Mouse (Mus musculus): ENCODE results near the gene Ints6. TPM values are rescaled to one million over a fixed set of nuclear protein-coding genes. Genes with fewer than 3 reads are reported as not detected.
"Not testable (repeated sequence)": the region's sequence is repeated elsewhere in the genome, so short reads cannot be mapped to it uniquely, and the experiment has no call there.

The Ints6 gene
- total RNA-seq, 1 experiment from 2014 or later: 43.2 TPM

DNA sequence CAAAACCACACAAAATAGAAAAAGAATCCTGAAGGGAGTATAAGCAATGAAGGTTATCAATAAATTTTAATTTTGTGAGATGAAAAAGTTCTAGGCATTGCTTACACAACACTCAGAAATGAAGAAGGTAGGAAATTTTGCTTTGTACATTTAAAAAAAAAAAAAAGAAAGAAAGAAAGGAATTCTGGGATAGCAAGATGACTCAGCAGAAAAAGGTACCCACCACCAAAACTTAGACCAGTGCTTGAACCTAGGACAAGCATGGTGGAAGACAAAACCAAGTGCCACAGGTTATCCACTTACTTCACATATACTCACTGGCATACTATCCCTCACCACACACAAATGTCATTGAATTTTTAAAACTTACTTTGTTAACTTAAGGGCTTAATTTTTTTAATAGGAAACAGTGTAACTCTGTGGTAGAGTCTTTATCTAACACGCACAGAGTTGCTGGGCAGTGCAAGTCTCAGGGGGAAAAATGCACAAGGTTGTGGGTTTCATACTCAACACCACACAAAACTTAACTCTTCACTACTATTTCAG lies 5.8 kb downstream of the Ints6 start:
- DNase-seq: no peak

GRCm38 (mm10) chr14:62751479-62751878 lies 9.5 kb downstream of the Ints6 start:
- DNase-seq: peak; percentile 44

GRCm38 (mm10) chr14:62735646-62736045 lies 25.3 kb downstream of the Ints6 start:
- DNase-seq: no peak

DNA sequence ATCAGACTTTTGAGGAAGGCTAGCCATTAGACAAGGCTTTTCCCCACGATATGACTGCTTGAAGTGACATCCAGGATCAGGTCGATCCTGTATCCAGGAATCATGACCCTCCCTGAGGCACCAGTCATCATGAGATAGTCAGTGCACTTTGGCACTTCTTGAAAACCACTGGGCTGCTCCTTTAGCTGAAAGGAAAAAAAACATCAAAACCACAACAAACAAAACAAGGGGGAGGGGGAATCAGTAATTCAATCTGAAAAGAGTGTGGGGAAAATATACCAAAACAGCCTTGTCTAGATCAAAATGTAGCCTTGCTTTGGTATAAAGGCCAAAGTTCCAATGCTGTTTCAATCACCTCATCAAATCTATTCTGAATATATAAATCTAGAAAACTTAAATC lies 27.3 kb downstream of the Ints6 start:
- no peak for DNase-seq

GRCm38 (mm10) chr14:62731902-62732301 lies 29.1 kb downstream of the Ints6 start:
- DNase-seq: peak; percentile 12

DNA sequence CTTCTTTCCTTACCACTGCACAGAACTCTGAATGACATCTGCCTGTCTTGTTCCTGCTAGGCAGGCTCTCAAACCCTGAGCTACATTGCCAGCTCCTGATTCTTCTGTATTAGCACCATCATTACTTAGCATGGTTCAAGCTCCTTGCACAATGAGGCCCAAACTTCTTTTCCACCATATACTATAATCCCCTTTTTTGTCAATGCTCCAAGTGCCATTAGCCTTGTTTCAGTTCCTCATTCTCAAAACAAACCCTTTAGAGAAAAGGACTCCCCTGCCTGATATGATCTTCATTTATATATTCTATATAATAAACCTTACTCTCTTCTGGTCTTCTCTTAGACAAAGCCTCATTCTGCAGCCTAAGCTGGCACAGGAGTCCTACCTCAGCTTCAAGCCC lies 36.4 kb downstream of the Ints6 start:
- no peak for DNase-seq

GRCm38 (mm10) chr14:62721625-62722024 lies 39.3 kb downstream of the Ints6 start:
- DNase-seq: no peak

DNA sequence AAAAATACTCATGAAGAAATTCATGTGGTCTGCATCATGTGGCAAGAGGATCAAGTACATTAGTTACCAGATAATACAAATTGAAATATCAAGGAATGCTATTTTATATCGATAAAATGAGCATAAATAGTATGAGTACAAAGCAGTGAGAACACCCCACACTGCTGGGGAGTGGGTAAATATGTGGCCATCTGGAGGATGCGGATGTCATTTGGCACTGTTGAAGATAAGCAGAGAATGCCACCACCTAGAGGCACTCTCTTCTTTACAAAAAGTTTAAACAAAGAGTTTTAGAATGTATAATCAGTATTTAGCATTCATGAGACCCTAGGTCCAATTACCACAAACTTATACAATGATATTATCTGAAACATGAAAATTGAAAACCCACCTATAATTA lies 42.8 kb downstream of the Ints6 start:
- DNase-seq: no peak

GRCm38 (mm10) chr14:62673646-62674045 lies 87.3 kb downstream of the Ints6 start:
- DNase-seq: no peak

- no peak for DNase-seq
Measured at GRCm38 (mm10) chr14:62664976-62665673, 95.8 kb downstream of the Ints6 start.

DNA sequence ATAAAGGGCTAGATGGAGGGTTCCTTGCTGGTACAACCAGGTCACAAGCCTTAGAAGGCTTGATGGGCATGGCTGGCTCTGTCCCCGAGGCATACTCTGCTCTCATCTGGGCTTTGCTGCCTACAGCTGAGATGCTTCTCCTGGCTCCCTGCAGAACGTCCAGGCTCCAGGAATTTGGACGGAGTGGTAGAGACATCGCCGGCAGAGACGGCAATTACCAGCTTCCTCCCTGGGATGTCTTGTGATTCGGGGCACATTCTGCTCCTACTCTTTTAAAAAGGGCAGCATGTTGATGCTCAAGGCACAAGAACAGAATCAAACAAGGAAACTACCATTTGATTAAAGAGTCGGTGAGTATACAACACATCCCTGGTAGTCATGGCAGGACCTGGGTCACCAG lies 97.6 kb downstream of the Ints6 start, which contains the start of gene Serpine3:
Gene Serpine3 (plus strand): TSS at position 301 of the 400 bp plus-strand sequence.
- DNase-seq: no peak

GRCm38 (mm10) chr14:62662381-62662780 lies 98.6 kb downstream of the Ints6 start:
- DNase-seq: no peak

- DNase-seq: no peak
Measured at GRCm38 (mm10) chr14:62657469-62657868, 103.5 kb downstream of the Ints6 start.

- DNase-seq: no peak
Measured at GRCm38 (mm10) chr14:62655996-62656395, 105.0 kb downstream of the Ints6 start.

DNA sequence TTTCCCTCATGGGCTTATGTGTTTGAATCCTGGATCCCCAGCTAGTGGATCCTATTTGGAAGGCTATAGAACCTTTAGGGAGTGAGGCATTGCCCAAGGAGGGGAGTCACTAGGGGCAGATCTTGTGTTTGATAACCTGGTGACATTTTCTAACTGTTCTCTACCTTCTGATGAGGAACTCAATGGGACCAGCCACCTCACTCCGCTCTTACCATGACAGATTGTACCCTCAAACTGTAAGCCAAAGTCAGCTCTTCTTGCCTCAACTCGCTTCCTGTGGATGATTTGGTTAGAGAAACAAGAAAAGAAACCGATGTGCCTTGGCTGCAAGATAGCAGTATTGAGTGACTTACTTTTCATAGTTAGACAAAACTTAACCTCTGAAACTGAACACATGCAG lies 109.2 kb downstream of the Ints6 start:
- DNase-seq: no peak

DNA sequence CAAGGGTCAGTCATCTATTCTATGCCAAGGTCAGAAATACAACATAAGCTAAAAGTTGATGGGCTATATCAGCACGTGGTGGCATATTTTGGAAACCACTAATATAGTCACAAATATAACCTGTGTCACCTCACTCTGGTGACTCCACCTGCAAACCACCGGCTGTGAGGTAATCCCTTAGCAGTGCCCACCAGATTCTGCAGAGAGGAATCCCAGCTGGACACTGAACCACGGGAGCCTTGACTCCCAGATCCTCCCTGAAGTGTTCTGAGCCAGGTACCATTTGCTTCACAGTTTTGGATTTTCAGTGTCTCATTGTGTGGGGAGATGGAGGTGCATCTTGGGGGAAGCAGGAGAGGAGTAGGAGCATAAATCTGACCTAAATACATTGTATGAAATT lies 110.6 kb downstream of the Ints6 start:
- no peak for DNase-seq

DNA sequence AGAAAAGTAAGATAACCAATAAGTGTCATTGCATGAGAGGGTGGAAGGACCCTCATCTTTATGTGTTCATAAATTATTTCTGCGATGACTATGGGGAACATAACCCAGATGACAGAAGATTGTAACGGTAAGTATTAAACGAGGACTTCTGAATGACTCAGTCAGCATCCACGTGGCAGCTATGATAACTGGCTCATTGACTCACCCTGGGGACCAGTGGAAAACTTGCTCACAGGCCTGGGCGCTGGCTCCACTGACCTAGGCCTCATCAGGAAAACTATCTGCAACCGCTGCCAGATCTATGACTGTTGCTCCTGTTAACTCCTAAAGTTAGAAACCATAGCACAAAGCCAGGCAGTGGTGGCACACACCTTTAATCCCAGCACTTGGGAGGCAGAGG lies 112.6 kb downstream of the Ints6 start:
- no peak for DNase-seq

DNA sequence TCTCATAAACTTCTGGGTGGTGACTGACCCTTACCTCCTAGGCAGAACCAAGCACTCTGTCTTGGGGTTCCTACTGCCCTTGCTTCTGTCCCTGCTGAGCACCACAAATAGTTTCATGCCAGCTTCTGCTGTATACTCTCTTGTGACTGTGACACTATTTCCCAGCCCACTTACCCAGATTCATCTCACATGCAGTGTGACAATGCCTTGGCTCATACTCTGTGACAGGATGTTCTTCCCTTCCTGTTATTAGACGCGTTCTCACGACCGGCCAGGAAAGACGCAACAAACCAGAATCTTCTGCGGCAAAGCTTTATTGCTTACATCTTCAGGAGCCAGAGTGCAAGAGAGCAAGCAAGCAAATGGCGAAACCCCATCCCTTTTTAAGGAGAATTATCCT lies 118.6 kb downstream of the Ints6 start:
- DNase-seq: not testable (repeated sequence)

- no peak for DNase-seq
Measured at GRCm38 (mm10) chr14:62640396-62640795, 120.6 kb downstream of the Ints6 start.

- no peak for DNase-seq
Measured at GRCm38 (mm10) chr14:62639551-62639950, 121.4 kb downstream of the Ints6 start.

DNA sequence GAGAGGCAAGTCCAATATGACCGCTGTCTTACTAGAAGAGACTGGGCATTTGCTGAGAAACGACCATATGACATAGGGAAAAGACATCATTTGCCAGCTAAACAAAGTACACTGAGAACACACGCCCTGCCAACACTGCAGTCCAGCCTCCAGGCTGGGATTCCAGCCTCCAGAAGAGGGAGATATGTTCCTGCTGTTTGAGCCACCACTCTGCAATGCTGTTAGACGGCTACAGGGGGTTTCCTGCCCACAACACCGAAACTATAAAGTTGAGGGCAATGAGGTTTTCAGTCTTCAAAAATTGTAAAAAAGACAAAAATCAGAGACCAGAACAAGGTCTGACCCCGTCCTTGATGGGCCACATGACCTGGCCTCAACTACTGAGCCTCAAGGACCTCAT lies 121.9 kb downstream of the Ints6 start:
- DNase-seq: peak; percentile 27

DNA sequence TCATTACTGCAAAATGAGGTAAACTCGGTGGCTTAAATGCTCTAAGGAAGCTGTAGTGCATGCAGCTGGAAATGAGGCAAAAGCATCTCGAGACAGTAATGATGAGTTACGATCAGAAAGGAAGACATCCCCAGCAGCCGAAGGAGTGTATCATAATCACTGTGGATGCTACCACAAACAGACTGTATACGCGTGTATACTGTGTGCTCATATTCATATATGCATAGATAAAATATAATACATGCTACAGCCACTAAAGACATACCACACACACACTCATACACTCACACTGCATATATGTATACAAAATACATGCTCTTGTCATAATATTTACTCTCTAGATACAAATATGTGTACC lies 122.6 kb downstream of the Ints6 start:
- no peak for DNase-seq

- DNase-seq: no peak
Measured at GRCm38 (mm10) chr14:62637436-62638344, 123.3 kb downstream of the Ints6 start.
